Mouse (Mus musculus): ENCODE data around the gene Ctbs. TPM values are rescaled to one million over a fixed set of nuclear protein-coding genes. Genes with fewer than 3 reads are reported as not detected.

Ctbs gene
- polyA plus RNA-seq (2012; fragmentation: generic; extraction: Trizol) = 1 to 10 TPM in 1 of 2 experiments, under 1 TPM in 1; 0.21 to 1.7 TPM

GRCm38 (mm10) chr3:146449745-146450250, at the start of gene Ctbs:
Ctbs (plus strand) TSS chr3:146449795.

GRCm38 (mm10) chr3:146404311-146405201, 45.0 kb upstream of the Ctbs start, which contains the start of gene Ssx2ip:
Ssx2ip (plus strand) TSS chr3:146404642.

GRCm38 (mm10) chr3:146499431-146500002, 49.9 kb downstream of the Ctbs start, which contains the start of the genes Spata1 and Gng5:
Spata1 (minus strand) TSS chr3:146499753.
Gng5 (plus strand) TSS chr3:146499807.

Other genes with a start within 250 kb of the Ctbs start
- gene Lpar3, start 228.8 kb upstream of the Ctbs start, polyA plus RNA-seq (2012; fragmentation: generic; extraction: Trizol) = not detected
- gene Ssx2ip, start 45.2 kb upstream of the Ctbs start, polyA plus RNA-seq (2012; fragmentation: generic; extraction: Trizol) = 1 to 10 TPM in 1 of 2 experiments, under 1 TPM in 1; 0.82 to 4.0 TPM
- gene Spata1, start 50.0 kb downstream of the Ctbs start, polyA plus RNA-seq (2012; fragmentation: generic; extraction: Trizol) = 1 to 10 TPM in 1 of 2 experiments, under 1 TPM in 1; 0.01 to 1.5 TPM
- 100 to 1,000 TPM; 233 to 267 TPM for gene Gng5, start 50.0 kb downstream of the Ctbs start, polyA plus RNA-seq (2012; fragmentation: generic; extraction: Trizol)
- gene Rpf1, start 71.6 kb downstream of the Ctbs start, polyA plus RNA-seq (2012; fragmentation: generic; extraction: Trizol) = 1 to 10 TPM; 2.3 to 9.8 TPM
- gene Uox, start 120.6 kb downstream of the Ctbs start, polyA plus RNA-seq (2012; fragmentation: generic; extraction: Trizol) = not detected
- not detected for gene Dnase2b, start 165.8 kb downstream of the Ctbs start, polyA plus RNA-seq (2012; fragmentation: generic; extraction: Trizol)
- not detected for gene 4930503B20Rik, start 201.5 kb downstream of the Ctbs start, polyA plus RNA-seq (2012; fragmentation: generic; extraction: Trizol)
- not detected for gene Samd13, start 235.8 kb downstream of the Ctbs start, polyA plus RNA-seq (2012; fragmentation: generic; extraction: Trizol)